Mouse (Mus musculus) C2C12 (cell line): ENCODE results near the gene Ube2h.

ENCODE experiments used
- CTCF ChIP-seq: IDR thresholded peaks from one replicate; pipeline ENCODE4 v1.5.1; 2011; ENCODE audit not compliant: control insufficient read depth, insufficient read depth, insufficient read length
- MAX ChIP-seq: IDR thresholded peaks from one replicate; pipeline ENCODE4 v1.6.1; 2011; ENCODE audit warnings: mild to moderate bottlenecking, control low read depth

DNA sequence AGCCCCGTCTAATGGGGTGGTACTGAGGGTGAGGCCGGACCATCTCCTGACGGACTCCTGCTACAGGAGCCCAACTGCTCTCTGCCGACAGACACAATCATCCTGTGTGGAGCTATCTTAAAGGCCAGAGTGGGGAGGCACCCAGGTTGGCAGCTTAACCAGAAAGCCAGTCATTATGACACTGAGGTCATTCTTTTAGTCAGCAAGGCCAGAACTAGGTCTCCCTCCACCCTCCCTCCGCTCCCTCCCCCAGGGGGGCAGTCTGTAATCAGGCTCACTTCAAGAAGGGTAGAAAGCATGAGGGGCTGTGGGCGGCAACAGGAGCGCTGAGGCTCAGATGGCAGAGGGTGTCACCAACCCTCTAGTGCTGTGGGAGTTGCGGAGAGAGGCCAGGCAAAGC is 49.3 kb upstream of the Ube2h start:
- no peak for TF ChIP-seq MAX
- TF ChIP-seq CTCF, result no peak
